Mouse (Mus musculus): ENCODE results near the gene Palm3.

DNA sequence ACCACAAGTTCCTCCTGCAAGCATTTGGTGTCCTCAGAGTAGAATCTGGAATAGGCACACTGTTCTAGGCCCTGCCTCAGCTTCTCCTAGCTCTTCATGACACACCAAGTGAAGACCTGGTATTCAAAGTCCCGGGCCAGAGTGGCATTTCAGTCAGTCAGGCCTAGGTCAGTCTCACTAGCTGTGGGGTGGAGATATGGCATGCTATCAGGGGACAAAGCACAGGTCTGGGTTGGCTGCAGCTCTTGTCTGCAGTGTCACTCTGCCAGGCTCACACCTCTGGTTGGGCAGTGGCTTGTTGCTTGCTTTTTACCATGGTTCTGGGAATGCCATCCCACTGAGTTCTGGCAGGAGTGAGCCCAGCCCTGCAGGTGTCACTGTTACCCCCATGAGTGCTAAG, 55.1 kb downstream of the Palm3 start:
- TF ChIP-seq POLR2A (IDR thresholded peaks at IDR 0.05; ENCODE audit: control insufficient read depth, extremely low read depth, insufficient read depth, low read length, poor library complexity) (no peak), CTCF (IDR thresholded peaks at IDR 0.05; ENCODE audit: borderline replicate concordance, control insufficient read depth, extremely low read depth, insufficient read depth, low read length, poor library complexity) (no peak)

Data from thymus, adult 2 months (tissue).